Mouse (Mus musculus): ENCODE data around the gene Man1c1. TPM values are rescaled to one million over a fixed set of nuclear protein-coding genes. Genes with fewer than 3 reads are reported as not detected.

Gene Man1c1
- polyA plus RNA-seq, 1 experiment from 2014 or later, result 5.1 TPM

DNA sequence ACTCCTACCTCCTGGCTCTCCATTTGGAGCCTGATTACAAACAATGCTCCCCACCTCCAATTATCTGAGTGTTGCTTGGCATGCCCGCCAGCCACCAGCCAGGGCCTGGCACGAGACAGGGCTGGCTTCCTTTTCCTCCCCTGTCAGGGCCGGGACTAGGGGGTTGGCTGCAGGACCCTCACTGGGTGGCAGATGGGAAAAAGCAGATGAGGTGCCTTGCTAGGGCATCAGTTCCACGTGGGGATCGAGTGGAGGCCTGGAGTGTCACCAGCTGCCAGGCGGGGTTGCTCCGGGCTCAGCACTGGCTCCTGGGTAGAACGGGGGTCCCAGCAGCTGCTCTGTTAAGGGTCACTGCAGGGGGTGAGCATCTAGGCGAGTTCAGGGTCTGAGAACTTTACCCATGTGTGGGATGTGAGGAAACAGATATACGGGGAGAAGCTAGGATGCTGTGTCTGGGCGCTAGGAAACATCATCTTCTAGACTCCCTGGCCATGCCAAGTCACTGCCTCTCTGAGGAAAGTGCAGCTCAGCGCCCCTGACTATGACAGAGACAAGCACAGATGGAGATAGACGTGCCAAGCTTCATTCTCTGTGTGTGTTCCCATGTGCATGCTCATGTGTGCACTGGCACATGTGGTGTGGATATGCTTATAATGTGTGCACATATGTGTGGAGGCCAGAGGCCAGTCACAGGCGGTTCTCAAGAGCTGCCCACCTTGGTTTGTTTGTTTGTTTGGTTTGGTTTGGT is 133.2 kb downstream of the Man1c1 start:
- 82% methylated on average over 14 of the region's 14 CpGs for WGBS
- H3K27me3 ChIP-seq, result no peaks in the 10 kb centered on the region
- no peak overlapping the region for H3K27ac ChIP-seq
- no peak overlapping the region for H3K4me2 ChIP-seq
- H3K4me1 ChIP-seq (replicated peaks), result 0 out of 2 replicates have a peak, but pooled peaks cover 3% of the 10 kb centered on the region
- no peak overlapping the region for H3K4me3 ChIP-seq
- H3K9me3 ChIP-seq (replicated peaks), result no peaks in the 10 kb centered on the region
- H3K9ac ChIP-seq, result no peak overlapping the region
- H3K36me3 ChIP-seq, result peaks cover 13% of the 10 kb centered on the region
- ATAC-seq (replicated peaks; ENCODE audit: insufficient number of reproducible peaks, insufficient read depth, low FRiP score, low read depth), result no peak

DNA sequence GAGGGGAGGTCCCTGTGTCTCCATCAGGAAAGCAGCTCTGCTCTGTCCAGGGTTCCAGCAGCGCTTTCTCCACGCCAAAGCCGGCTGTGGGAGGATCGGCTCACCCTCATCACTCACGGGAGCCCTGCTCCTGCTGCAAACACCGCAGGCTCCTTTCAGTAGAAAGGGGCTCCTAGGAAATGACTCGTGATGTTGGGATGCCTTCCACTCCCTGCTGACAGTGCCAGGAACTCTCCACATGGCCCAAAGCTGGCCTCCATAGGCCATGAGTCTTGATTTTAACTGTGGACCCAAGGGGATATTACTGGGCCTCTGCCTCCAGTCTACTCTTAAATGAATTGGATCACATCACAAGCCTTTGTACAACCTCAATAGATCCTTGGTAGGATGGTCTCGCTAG is 134.3 kb downstream of the Man1c1 start:
- peaks cover 17% of the 10 kb centered on the region for H3K36me3 ChIP-seq

DNA sequence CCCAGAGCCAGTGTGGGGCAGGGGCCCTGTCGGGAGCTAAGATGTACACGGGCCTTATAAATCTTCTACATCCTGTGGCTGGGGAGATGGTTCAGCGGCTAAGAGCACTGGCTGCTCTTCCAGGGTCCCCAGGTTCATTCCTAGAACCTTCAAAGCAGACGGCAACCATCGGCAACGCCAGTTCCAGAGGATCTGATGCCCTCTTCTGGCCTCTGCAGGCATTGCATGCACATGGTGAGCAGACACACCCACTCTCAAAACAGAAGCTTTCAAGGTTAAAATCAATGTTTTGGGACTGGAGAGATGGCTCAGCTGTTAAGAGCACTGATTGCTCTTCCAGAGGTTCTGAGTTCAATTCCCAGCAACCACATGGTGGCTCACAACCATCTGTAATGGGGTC is 134.9 kb downstream of the Man1c1 start:
- 77% methylated on average over 6 of the region's 6 CpGs for WGBS
- no peak overlapping the region for H3K4me2 ChIP-seq
- H3K4me1 ChIP-seq (replicated peaks), result 0 out of 2 replicates have a peak, but pooled peaks cover 3% of the 10 kb centered on the region
- H3K36me3 ChIP-seq, result peaks cover 22% of the 10 kb centered on the region
- H3K27ac ChIP-seq, result no peak overlapping the region
- no peak overlapping the region for H3K9ac ChIP-seq
- H3K4me3 ChIP-seq, result no peak overlapping the region
- ATAC-seq (replicated peaks; ENCODE audit: insufficient number of reproducible peaks, insufficient read depth, low FRiP score, low read depth), result no peak
- H3K27me3 ChIP-seq, result no peaks in the 10 kb centered on the region
- no peaks in the 10 kb centered on the region for H3K9me3 ChIP-seq (replicated peaks)

More for the DNA sequence above, 134.3 kb downstream of the Man1c1 start:
- no peak for ATAC-seq (replicated peaks; ENCODE audit: insufficient number of reproducible peaks, insufficient read depth, low FRiP score, low read depth)
- Histone ChIP-seq H3K4me1 (replicated peaks) (0 out of 2 replicates have a peak, but pooled peaks cover 3% of the 10 kb centered on the region), H3K27me3 (no peaks in the 10 kb centered on the region), H3K9ac (no peak overlapping the region), H3K27ac (no peak overlapping the region), H3K4me2 (no peak overlapping the region), H3K4me3 (no peak overlapping the region), H3K9me3 (replicated peaks) (no peaks in the 10 kb centered on the region)
- 75% methylated on average over 8 of the region's 8 CpGs for WGBS

DNA sequence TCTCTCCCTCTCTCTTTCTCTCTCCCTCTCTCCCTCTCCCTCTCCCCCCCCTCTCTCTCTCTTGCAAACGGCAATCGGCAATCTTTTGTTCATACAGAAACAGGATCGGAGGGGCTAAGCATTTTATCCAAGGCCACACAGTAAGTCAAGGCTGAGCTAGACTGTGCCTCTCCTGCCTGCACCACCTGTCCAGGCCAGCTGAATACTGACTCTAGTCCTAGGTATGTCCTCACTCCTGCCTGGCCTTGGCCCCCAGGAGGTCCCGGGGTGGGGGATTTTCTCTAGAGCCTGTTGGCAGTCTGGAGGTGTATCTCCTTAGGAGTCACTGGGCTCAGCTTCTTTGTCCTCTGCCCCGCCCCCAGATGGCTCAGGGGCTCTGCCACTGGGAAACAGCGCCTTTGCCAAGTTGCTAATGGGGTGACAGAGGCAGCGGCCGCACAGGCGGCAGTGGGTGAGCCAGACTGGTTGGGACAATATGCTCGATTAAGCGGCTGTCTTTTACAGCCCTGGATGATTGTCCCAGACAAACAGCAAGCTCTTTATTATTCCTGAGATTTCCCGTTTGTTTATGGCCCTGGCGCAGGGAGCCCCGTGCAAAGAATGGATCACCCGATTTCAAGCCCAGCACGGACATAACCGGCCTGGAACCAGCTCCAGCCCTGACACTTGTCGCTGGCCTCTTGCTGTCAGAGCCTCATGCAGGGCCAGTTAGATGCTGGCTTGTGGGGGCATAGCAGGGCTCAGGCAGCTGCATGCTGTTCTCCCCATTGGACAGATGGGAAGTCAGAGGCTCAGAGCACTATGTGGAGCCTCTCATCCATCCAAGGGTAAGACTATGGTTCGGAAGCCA is 136.5 kb downstream of the Man1c1 start:
- 47% methylated on average over 19 of the region's 19 CpGs for WGBS
- Histone ChIP-seq H3K4me1 (replicated peaks) (0 out of 2 replicates have a peak, but pooled peaks cover 3% of the 10 kb centered on the region), H3K9me3 (replicated peaks) (no peaks in the 10 kb centered on the region), H3K4me3 (no peak overlapping the region), H3K36me3 (peaks cover 31% of the 10 kb centered on the region), H3K4me2 (no peak overlapping the region), H3K27ac (no peak overlapping the region), H3K9ac (no peak overlapping the region), H3K27me3 (no peaks in the 10 kb centered on the region)
- ATAC-seq (replicated peaks; ENCODE audit: insufficient number of reproducible peaks, insufficient read depth, low FRiP score, low read depth), result no peak; the same call in 1 of the 2 replicates

DNA sequence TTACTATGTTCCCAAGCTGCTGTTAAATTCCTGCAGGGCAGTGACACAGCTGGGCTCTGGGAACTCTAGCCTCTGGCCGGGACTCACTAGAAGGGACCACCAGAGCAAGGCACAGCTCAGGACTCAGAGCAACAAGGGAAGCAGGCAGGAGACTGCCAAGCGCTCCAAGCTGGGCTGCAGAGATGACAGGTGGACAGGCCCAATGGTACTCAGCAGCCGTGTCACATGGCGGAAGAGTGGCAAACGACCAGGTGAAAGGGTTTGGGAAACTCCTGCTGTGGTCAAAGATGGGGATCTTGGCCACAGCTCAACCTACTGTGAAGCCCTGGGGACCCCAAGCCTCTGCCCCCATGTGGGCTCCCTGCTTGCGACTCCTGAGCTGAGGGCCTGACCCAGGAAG is 140.0 kb downstream of the Man1c1 start:
- no peak for ATAC-seq (replicated peaks; ENCODE audit: insufficient number of reproducible peaks, insufficient read depth, low FRiP score, low read depth)
- Histone ChIP-seq H3K4me1 (replicated peaks) (0 out of 2 replicates have a peak, but pooled peaks cover 3% of the 10 kb centered on the region), H3K9me3 (replicated peaks) (no peaks in the 10 kb centered on the region), H3K4me2 (no peak overlapping the region), H3K27ac (no peak overlapping the region), H3K9ac (no peak overlapping the region), H3K4me3 (no peak overlapping the region), H3K36me3 (peaks cover 36% of the 10 kb centered on the region), H3K27me3 (no peaks in the 10 kb centered on the region)
- 86% methylated on average over 6 of the region's 6 CpGs for WGBS

DNA sequence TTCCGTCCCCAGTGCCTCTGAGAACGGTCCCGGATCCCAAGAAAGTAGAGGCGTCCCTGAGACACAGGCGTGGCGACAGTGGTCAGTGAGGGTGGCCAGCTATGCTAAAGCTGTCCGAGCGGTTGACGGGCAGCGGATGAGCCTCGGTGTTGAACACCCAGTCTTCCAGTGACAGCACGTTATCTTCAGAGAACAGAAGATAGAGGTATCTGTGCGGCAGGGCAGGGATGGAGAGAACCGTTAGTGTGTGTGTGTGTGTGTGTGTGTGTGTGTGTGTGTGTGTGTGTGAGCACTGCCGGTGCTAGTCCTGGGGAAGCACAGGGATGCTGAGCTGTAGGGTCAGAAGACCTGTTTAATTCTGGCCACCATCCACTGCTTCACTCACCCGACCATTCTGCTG is 140.5 kb downstream of the Man1c1 start:
- Histone ChIP-seq H3K4me1 (replicated peaks) (0 out of 2 replicates have a peak, but pooled peaks cover 3% of the 10 kb centered on the region), H3K27ac (no peak overlapping the region), H3K27me3 (no peaks in the 10 kb centered on the region), H3K4me3 (no peak overlapping the region), H3K9ac (no peak overlapping the region), H3K36me3 (peaks cover 36% of the 10 kb centered on the region), H3K9me3 (replicated peaks) (no peaks in the 10 kb centered on the region), H3K4me2 (no peak overlapping the region)
- ATAC-seq (replicated peaks; ENCODE audit: insufficient number of reproducible peaks, insufficient read depth, low FRiP score, low read depth), result no peak
- WGBS, result 76% methylated on average over 16 of the region's 16 CpGs

DNA sequence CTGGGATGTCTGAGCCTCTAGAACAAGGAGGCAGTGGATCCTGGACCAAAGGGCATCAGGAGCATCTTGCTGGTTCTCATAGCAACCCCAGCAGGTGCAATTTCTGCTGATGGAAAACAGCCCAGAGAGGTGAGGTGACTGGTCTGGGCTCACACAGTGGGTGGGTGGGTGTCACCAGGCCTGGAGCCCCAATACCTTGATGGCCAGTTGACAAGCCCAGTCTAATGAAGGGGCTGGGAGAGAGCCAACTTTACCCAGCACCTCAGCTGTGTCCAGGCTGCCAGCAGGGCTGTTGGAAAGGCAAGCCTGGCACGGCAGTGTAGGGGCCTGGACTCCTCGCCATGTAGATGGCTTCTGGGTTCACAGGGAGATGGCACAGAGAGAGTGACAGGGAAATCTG is 142.1 kb downstream of the Man1c1 start:
- WGBS, result 89% methylated on average over 2 of the region's 2 CpGs
- no peaks in the 10 kb centered on the region for H3K9me3 ChIP-seq (replicated peaks)
- H3K4me2 ChIP-seq, result no peak overlapping the region
- H3K4me3 ChIP-seq, result no peak overlapping the region
- H3K36me3 ChIP-seq, result peaks cover 36% of the 10 kb centered on the region
- H3K27me3 ChIP-seq, result no peaks in the 10 kb centered on the region
- H3K27ac ChIP-seq, result no peak overlapping the region
- peaks cover 6% of the 10 kb centered on the region for H3K4me1 ChIP-seq (replicated peaks)
- ATAC-seq (replicated peaks; ENCODE audit: insufficient number of reproducible peaks, insufficient read depth, low FRiP score, low read depth), result no peak
- no peak overlapping the region for H3K9ac ChIP-seq

DNA sequence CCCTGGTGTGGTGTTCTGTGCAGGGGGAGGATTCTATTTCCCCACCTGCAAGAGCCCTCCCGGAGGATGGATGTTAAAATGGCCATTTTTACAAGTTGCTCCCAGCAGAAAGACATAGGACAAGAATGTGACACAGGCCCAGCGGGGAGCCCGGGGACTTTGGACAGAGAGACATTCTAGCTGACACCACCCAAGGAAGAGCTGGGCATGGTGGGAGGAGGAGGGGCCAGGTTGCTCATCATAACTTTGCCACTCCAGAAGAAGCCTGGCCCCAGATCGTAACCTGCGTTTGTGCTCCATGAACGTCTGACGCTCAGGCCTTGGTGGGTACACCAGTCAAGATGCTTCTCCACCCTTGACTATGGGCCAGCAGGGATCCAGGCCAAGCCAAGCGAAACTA is 143.4 kb downstream of the Man1c1 start:
- H3K36me3 ChIP-seq, result peaks cover 28% of the 10 kb centered on the region
- WGBS, result 87% methylated on average over 8 of the region's 8 CpGs
- no peak overlapping the region for H3K4me2 ChIP-seq
- ATAC-seq (replicated peaks; ENCODE audit: insufficient number of reproducible peaks, insufficient read depth, low FRiP score, low read depth), result no peak
- peaks cover 8% of the 10 kb centered on the region for H3K4me1 ChIP-seq (replicated peaks)
- no peak overlapping the region for H3K27ac ChIP-seq
- H3K27me3 ChIP-seq, result no peaks in the 10 kb centered on the region
- H3K4me3 ChIP-seq, result no peak overlapping the region
- H3K9ac ChIP-seq, result no peak overlapping the region
- H3K9me3 ChIP-seq (replicated peaks), result no peaks in the 10 kb centered on the region

DNA sequence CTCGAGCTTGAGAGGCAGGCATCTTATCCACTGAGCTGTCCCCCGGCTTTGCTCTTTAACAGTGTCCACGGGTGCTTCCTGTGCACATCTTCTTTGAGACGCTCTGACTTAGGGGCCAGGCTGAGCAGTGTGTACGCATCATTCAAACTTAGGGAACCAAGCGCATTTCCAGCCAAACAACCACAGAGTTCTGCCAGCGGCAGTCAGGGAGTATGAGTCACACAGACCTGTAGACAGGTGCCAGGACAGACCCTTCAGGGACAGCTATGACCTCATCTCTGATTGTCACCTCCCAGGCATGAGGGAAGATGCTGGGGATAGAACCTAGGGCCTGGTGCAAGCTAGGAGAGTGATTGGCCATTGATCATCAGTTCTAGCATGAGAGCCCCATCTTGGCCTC is 144.9 kb downstream of the Man1c1 start:
- Histone ChIP-seq H3K27ac (no peak overlapping the region), H3K9ac (no peak overlapping the region), H3K4me2 (no peak overlapping the region), H3K27me3 (no peaks in the 10 kb centered on the region), H3K36me3 (peaks cover 14% of the 10 kb centered on the region; the same call in 1 of the 2 replicates), H3K9me3 (replicated peaks) (no peaks in the 10 kb centered on the region), H3K4me3 (no peak overlapping the region), H3K4me1 (replicated peaks) (peaks cover 8% of the 10 kb centered on the region)
- WGBS, result 74% methylated on average over 7 of the region's 7 CpGs
- ATAC-seq (replicated peaks; ENCODE audit: insufficient number of reproducible peaks, insufficient read depth, low FRiP score, low read depth), result no peak

DNA sequence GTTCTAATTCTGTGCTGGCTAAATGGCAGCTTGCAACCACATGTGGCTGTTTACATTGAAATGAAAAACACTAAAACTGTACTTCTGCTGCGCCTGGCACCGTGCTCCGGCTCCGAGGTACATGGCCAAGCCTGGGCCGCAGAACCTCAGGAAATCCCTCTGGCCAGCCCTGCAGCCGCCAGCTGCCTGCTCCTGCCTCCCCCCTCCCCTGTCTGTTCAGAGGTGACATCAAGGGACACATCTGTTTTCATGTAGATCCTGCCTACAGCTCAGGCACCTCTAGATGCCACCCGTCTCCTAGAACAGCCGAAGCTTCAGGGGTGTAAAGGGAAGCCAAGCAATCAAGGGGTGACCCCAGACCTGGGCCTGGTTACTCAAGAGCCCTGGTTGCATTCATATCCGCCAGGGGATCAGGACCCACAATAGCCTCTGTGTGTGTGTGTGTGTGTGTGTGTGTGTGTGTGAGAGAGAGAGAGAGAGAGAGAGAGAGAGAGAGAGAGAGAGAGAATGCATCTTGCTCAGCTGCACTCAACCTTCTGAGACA is 145.4 kb downstream of the Man1c1 start:
- no peaks in the 10 kb centered on the region for H3K9me3 ChIP-seq (replicated peaks)
- no peak overlapping the region for H3K4me2 ChIP-seq
- H3K4me1 ChIP-seq (replicated peaks), result peaks cover 8% of the 10 kb centered on the region
- no peak overlapping the region for H3K27ac ChIP-seq
- H3K4me3 ChIP-seq, result no peak overlapping the region
- H3K9ac ChIP-seq, result no peak overlapping the region
- no peaks in the 10 kb centered on the region for H3K27me3 ChIP-seq
- H3K36me3 ChIP-seq, result peaks cover 10% of the 10 kb centered on the region; the same call in 1 of the 2 replicates
- ATAC-seq (replicated peaks; ENCODE audit: insufficient number of reproducible peaks, insufficient read depth, low FRiP score, low read depth), result no peak
- 62% methylated on average over 9 of the region's 9 CpGs for WGBS

DNA sequence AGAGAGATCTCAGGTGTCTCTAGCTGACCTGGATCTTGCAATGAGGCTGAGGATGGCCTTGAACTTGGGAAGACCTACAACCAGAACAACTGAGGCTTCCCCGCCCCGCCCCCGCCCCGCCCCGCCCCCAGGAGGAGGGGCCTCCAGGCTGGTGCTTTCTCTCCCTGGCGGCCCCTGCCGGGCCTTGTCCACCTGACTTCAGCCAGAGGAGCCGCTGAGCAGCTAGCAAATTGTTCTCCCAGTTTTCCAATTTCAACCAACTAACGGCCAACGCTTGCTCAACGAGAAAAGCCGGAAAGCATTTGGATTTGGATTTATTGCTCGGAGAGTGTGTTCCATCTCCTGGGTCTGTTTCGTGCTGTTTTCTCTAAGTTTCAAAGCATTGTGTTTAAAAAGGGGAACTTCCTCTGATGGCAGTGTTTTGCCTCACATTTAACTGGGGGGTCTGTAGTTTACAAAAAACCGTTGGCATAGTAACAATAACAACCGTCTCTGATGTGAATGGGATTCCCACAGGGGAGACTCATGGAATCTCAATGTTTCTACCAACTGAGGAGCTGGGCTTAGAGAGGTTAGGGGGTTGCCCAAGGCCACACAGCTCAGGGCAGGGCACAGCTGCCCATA is 146.4 kb downstream of the Man1c1 start:
- Histone ChIP-seq H3K4me3 (no peak overlapping the region), H3K9ac (no peak overlapping the region), H3K4me1 (replicated peaks) (peaks cover 8% of the 10 kb centered on the region), H3K36me3 (peaks cover 6% of the 10 kb centered on the region; the same call in 1 of the 2 replicates), H3K27me3 (no peaks in the 10 kb centered on the region), H3K4me2 (no peak overlapping the region), H3K27ac (no peak overlapping the region), H3K9me3 (replicated peaks) (no peaks in the 10 kb centered on the region)
- WGBS, result 28% methylated on average over 16 of the region's 16 CpGs
- no peak for ATAC-seq (replicated peaks; ENCODE audit: insufficient number of reproducible peaks, insufficient read depth, low FRiP score, low read depth)

Measured in heart, embryonic 15.5 days (tissue).